Mouse (Mus musculus): ENCODE results near the gene Rtcb. TPM values are rescaled to one million over a fixed set of nuclear protein-coding genes. Genes with fewer than 3 reads are reported as not detected.

Rtcb gene
- polyA plus RNA-seq, 1 experiment from 2014 or later, result 72.4 TPM

- Histone ChIP-seq H3K27me3 (replicated peaks; ENCODE audit: control insufficient read depth, insufficient read depth, low read length) (peaks cover 12% of the 10 kb centered on the region), H3K27ac (ENCODE audit: low read depth, low read length) (no peak overlapping the region), H3K9me3 (ENCODE audit: control insufficient read depth) (no peaks in the 10 kb centered on the region), H3K4me2 (replicated peaks; ENCODE audit: low read depth) (peak overlapping the region; percentile 95), H3K36me3 (ENCODE audit: control insufficient read depth, insufficient read depth) (no peaks in the 10 kb centered on the region), H3K9ac (ENCODE audit: low read depth, low read length) (0 out of 2 replicates have a peak overlapping the region, but pooled peaks have one; percentile 31), H3K4me1 (replicated peaks; ENCODE audit: control insufficient read depth, insufficient read depth, low read length) (0 out of 2 replicates have a peak, but pooled peaks cover 3% of the 10 kb centered on the region), H3K4me3 (ENCODE audit: low read depth, low read length) (peak overlapping the region; percentile 56)
- peak; percentile 89 for ATAC-seq
- 1% methylated on average over 63 of the region's 63 CpGs for WGBS
- peak; percentile 76 for TF ChIP-seq CTCF (IDR thresholded peaks at IDR 0.05; ENCODE audit: low read depth)
Observed at GRCm38 (mm10) chr10:85928499-85929207, 29.0 kb downstream of the Rtcb start.

- Histone ChIP-seq H3K9me3 (ENCODE audit: control insufficient read depth) (no peaks in the 10 kb centered on the region), H3K36me3 (ENCODE audit: control insufficient read depth, insufficient read depth) (no peaks in the 10 kb centered on the region), H3K4me2 (replicated peaks; ENCODE audit: low read depth) (peak within 1 kb of the TSS; percentile 95), H3K9ac (ENCODE audit: low read depth, low read length) (no peak within 1 kb of the TSS), H3K27me3 (replicated peaks; ENCODE audit: control insufficient read depth, insufficient read depth, low read length) (peaks cover 12% of the 10 kb centered on the region), H3K27ac (ENCODE audit: low read depth, low read length) (no peak within 1 kb of the TSS), H3K4me1 (replicated peaks; ENCODE audit: control insufficient read depth, insufficient read depth, low read length) (0 out of 2 replicates have a peak, but pooled peaks cover 3% of the 10 kb centered on the region), H3K4me3 (ENCODE audit: low read depth, low read length) (peak within 1 kb of the TSS; percentile 56)
- ATAC-seq, result no peak
- WGBS, result 1% methylated on average over 23 of the region's 23 CpGs
- TF ChIP-seq CTCF (IDR thresholded peaks at IDR 0.05; ENCODE audit: low read depth), result peak; percentile 26; the same call in 1 of the 2 replicates
Observed at GRCm38 (mm10) chr10:85927676-85928445, 29.8 kb downstream of the Rtcb start, which contains the start of gene Ascl4. Ascl4 (plus strand) TSS chr10:85927681.

- peaks cover 24% of the 10 kb centered on the region for H3K36me3 ChIP-seq (ENCODE audit: control insufficient read depth, insufficient read depth)
- peak within 1 kb of the TSS; percentile 81 for H3K4me2 ChIP-seq (replicated peaks; ENCODE audit: low read depth)
- H3K4me1 ChIP-seq (replicated peaks; ENCODE audit: control insufficient read depth, insufficient read depth, low read length), result no peaks in the 10 kb centered on the region
- H3K9ac ChIP-seq (ENCODE audit: low read depth, low read length), result peak within 1 kb of the TSS; percentile 82
- peak within 1 kb of the TSS; percentile 79 for H3K4me3 ChIP-seq (ENCODE audit: low read depth, low read length)
- ATAC-seq, result peak; percentile 99
- TF ChIP-seq CTCF (IDR thresholded peaks at IDR 0.05; ENCODE audit: low read depth), result peak; percentile 68
- 0% methylated on average over 79 of the region's 90 CpGs for whole genome bisulfite sequencing
- H3K27me3 ChIP-seq (replicated peaks; ENCODE audit: control insufficient read depth, insufficient read depth, low read length), result 0 out of 2 replicates have a peak, but pooled peaks cover 4% of the 10 kb centered on the region
- H3K9me3 ChIP-seq (ENCODE audit: control insufficient read depth), result no peaks in the 10 kb centered on the region
- H3K27ac ChIP-seq (ENCODE audit: low read depth, low read length), result peak within 1 kb of the TSS; percentile 93
Observed at GRCm38 (mm10) chr10:85916498-85917309, 40.9 kb downstream of the Rtcb start, which contains the start of gene Prdm4. Prdm4 (minus strand) TSS chr10:85917142.

Other genes starting within 250 kb of the Rtcb start
- gene Pwp1, start 128.3 kb downstream of the Rtcb start, polyA plus RNA-seq (2015; fragmentation: Nextera tagmentation; extraction: Ambion mirVana), result 19.8 and 20.1 TPM in 2 replicates
- 7.3 and 8.8 TPM in 2 replicates for gene Prdm4, start 40.7 kb downstream of the Rtcb start, polyA plus RNA-seq (2015; fragmentation: Nextera tagmentation; extraction: Ambion mirVana)
- 0.20 TPM in 1 of 2 replicates, not detected in the other for gene Ascl4, start 30.1 kb downstream of the Rtcb start, polyA plus RNA-seq (2015; fragmentation: Nextera tagmentation; extraction: Ambion mirVana)
- gene Bpifc, start 54.1 kb upstream of the Rtcb start, polyA plus RNA-seq (2015; fragmentation: Nextera tagmentation; extraction: Ambion mirVana), result not detected in 2 replicates
- 28.6 and 33.5 TPM in 2 replicates for gene Fbxo7, start 64.1 kb upstream of the Rtcb start, polyA plus RNA-seq (2015; fragmentation: Nextera tagmentation; extraction: Ambion mirVana)